Mouse (Mus musculus) left cerebral cortex, postnatal 36 days (tissue): ENCODE data around the gene Foxo1. TPM values are rescaled to one million over a fixed set of nuclear protein-coding genes. Genes with fewer than 3 reads are reported as not detected.
A peak's percentile ranks its signal among the peaks of the same experiment; 100 is the strongest.

Source experiments
- DNase-seq, 2 experiments: peaks; one replicate each; pipeline ENCODE4 v3.0.0; 2021 to 2022; ENCODE audit warnings: low spot score in 2 of 2, mixed read lengths in 1 of 2
- intact Hi-C: fragments of 180-260 bp; cut with DNase I; formaldehyde crosslinking; loops from one replicate; pipeline ENCODE4 v1.15.1; 2025
- total RNA-seq, 2 experiments: library from RNA; stranded (reverse); gene quantifications; 2 replicates each; pipeline ENCODE4 v1.2.3; 2021

Foxo1 gene
- 10 to 100 TPM; 10.7 to 13.0 TPM for total RNA-seq

DNA sequence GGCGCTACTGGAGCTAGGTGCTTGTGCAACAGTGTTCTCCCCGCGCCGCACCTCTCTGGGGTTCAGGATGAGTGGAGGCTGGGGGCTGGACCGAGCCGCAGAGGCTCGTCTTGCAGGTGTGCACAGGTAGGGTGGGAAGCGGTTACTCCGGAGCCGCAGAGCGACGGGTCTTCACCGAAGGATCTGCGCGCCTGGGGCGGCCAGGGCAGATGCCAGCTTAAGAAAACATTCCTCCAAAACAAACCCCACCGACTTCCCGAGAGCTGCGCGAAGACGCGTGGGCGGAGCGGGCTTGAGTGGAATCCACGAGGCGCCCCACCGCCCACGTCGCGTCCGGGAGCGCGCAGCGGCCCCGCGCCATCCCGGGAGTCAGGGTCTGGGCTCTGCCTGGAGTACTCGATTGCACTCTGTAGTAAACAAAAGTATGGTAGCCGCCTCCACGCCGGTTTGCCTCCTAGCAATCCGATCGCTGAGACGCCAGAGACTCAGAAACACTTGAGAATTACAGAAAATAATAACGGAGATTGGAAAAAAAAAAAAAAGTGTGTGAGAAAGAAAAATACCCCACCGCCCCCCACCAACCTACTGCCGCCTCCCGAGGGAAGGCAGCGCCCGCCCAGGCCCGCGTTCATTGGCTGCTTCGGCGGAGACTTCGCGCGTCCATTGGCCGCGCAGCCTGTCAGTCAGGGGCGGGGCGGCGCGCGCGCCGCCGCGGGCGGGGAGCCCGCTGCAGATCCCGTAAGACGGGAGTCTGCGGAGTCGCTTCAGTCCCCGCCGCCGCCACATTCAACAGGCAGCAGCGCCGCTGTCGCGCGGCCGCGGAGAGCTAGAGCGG is at the start of gene Foxo1:
Foxo1 (plus strand) TSS at position 685 of the 835 bp plus-strand sequence.
- peak; percentile 85 to 88 for DNase-seq
- intact Hi-C loops, result loop anchor here (5.0 to 10.0 kb wide), 4 partner anchors 74 to 489 kb away; no protein-coding TSS in a partner anchor

DNA sequence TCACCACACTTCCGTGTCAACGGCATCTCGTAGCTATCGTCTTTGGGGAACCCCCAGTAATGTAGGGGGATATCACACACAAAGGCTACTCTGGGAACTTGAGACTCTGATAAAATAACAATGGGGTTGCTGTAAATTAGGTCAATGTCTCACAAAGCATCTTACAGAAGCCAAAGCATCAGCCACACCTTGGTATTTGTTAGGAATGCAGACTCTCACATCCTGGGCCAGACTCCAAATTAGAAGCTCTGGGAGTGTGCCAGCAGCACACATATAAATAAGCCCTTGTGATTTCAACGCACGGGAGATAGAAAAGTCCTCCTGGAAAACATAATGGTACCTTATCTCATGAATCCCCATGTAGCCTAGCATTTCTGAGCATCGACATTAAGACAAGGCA is 49.3 kb upstream of the Foxo1 start:
- intact Hi-C loops, result loop anchor here (10.0 kb wide), 1 partner anchor 654 kb away; the partner anchor contains the start of gene Setd7
- DNase-seq, result no peak

DNA sequence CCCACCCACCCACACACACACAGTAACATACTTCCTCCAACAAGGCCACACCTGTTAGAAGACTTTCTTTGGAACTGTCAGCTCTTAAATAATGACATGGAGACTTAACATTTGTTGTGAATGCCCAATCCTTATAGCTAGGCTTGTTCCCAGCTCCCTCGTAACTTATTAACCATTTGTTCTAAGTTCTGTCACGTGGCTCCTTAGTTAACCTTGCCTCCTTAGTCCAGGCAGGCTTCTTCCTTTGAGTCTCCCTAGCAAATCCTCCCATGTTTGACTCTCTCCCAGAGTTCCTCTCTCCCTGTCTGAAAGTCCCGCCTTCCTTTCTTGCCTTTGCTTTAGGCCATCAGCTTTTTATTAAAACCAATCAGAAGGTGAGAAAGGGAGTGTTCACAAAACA is 47.1 kb upstream of the Foxo1 start:
- intact Hi-C loops, result no loop called here
- DNase-seq, result no peak

DNA sequence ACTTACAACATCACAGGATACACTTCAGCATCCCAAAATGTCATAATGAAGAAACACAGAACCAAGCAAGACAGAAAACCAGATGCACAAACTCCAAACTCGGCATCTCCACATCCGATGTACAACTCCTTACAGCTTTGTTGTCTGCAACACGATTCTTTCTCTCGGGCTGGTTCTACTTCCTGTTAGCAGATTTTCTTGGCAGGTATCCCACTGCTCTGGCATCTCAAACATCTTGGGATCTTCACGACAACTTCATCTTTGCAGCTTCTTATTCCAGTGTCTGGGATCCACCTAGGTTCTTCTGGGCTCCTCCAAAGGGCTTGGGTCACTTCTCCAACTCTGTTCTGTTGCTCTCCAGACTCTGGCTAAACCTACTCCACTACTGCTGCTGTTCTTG is 46.2 kb upstream of the Foxo1 start:
- DNase-seq, result no peak
- intact Hi-C loops, result no loop called here

DNA sequence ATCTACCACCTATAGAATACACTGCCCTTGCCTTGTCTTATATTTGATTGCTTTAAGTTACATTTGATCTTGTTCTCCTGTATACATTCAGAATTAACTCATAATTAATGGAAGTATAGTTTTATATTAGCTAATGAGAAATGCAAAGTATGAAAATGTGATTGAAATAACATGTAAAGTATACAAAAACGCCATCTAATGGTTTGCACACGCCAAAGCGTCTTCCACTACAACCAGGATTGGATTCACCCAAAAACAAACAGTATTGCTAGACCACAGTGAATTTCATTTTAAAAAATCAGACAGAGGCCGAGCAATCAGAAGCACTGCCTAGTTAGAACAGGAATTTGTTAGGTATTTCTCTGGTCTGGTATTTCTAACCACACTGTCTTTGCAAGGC is 31.6 kb upstream of the Foxo1 start:
- intact Hi-C loops, result no loop called here
- DNase-seq, result no peak

DNA sequence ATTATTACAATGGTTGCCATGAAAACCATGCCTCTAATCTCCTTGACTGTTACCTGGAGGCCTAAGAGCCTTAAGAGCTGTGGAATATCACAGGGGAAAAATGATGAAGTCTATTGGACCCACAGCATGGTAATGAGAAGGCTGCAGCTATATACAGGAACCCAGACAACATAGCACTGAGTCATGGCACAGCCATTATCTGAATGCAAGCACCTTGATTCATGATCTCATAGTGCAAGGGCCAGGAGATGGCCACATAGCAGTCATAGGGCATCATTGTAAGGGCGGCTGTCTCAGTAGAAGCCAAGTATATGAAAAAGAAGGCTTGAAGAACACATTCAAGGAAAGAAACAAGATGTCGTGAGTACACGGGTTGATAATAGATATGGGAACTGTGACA is 31.0 kb upstream of the Foxo1 start:
- intact Hi-C loops, result no loop called here
- no peak for DNase-seq

DNA sequence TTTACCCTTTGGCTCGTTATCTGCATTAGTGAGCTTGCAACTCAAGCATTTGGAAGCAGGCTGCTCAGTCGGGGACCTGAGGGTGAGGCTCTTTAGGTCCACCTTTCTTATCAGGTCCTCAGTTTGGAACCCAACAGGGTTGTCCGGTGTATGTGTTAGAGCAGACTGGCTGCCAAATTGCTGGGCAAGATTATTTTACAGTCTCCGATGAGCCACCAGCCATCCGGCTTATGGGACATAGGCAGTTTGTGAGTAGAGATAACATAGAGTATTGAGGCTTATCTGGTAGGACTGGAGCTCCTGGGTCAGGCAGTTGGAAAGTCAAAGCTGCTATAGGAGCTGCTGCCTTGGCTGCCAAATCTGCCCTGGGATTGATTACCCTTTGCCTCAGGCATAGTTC is 27.1 kb upstream of the Foxo1 start:
- intact Hi-C loops, result loop anchor here (5.0 to 10.0 kb wide), 2 partner anchors 664 to 756 kb away; partner anchors contain the start of gene Rab33b
- no peak for DNase-seq

DNA sequence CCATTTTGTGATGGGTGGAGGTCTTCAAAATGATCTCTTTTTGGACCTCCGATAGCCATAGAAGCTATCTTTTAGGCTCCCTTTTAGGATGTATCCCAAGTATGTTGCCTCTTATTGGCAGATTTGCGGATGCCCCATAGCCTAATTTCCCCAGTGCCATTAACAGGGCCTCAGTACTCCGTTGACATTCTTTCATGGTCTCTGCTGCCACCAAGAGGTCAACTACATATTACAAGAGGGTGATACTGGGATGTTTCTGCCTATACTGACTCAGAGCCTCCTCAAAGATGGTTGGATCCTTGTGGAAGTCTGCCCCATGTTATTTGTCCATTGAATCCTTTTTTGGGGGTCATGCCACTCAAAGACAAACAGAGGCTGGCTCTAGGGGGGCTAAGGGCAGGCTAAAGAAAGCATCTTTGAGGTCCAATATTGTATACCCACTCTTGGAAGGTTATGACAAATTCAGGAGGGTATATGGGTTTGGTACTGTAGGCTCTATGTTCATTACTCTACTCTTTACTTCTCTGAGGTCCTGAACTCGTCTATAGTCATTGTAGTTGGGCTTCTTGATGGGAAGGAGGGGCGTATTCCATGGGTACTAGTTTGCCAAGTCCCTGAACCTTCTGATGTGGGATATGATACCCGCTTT is 25.6 kb upstream of the Foxo1 start:
- intact Hi-C loops, result loop anchor here (2.0 to 10.0 kb wide), 4 partner anchors 594 to 758 kb away; partner anchors contain the start of gene Rab33b
- peak; percentile 46 to 78 for DNase-seq

DNA sequence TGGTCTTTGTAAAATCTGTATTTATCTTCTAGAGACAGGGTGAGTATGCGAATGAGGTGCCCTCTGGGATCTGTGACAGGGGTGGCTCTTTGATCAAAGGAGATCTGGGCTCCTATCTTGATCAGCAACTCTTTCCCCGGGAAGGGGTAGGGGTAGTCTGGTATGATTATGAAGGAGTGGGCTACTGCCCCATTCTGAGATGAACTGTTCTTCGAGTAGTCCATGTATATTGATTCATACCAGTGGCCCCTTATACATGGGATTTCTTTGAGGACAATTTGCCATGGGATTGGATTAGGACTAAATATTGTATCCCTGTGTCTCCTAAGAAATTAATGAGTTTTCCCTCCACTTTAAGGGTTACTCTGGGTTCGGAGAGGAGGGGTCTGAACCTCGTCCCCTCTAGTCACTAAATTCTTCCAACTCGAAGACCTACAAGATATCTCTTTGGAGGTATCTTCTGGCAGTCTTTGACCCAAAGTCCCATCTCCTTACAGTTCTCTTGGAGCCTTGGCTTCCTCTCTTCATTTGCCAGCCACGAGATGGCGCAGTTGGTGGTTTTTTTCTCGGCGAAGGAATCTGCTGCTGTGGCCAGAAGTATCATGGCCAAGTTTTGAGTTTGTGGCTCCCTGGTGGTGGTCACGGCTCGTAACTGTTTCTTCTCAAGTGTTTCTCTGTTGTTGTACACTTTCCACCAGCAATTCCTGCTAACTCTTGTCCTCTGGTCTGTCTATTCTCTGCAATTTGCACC is 24.7 kb upstream of the Foxo1 start:
- intact Hi-C loops, result loop anchor here (2.0 to 10.0 kb wide), 4 partner anchors 595 to 759 kb away; partner anchors contain the start of gene Rab33b
- DNase-seq, result peak in 1 of 2 experiments; percentile 25

DNA sequence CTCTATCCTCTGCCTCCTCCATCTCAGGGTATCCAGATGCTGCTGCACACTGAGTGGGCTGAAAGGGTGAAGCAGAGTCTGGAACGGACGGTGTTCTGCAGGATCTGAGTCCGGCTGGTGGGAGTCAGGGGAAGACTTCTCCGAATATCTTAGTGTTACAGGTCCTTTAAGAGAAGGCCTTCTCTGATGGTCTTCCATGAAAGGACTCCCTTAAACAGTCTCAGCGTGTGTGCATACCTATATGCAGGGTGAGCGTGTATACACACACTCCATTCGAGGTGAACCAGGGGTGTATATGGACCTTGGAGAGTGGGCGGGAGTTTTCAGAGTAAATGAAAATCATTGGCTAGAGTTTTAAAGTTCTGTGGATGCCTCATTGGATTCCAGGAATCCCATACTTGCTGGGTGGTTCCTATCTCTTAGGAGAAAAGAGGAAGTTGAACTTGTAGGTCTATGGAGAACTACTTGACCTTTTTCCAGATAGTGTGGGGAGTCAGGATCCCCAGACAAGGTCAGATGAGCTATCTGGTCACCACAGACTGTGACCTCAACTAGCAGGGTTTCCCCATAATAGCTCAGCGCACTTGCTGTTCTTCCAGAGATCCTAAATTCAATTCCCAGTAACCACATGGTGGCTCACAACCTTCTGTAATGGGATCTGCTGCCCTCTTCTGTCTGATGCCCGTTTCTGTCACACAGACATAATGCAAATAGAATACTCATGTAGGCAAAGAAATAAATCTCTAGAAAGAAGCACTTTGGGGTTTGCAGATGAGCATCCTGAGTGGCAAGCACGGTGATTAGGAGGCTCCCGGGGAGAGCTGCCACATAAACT is 21.9 kb upstream of the Foxo1 start:
- intact Hi-C loops, result loop anchor here (10.0 kb wide), 1 partner anchor 761 kb away; the partner anchor contains the start of gene Rab33b
- DNase-seq, result no peak

DNA sequence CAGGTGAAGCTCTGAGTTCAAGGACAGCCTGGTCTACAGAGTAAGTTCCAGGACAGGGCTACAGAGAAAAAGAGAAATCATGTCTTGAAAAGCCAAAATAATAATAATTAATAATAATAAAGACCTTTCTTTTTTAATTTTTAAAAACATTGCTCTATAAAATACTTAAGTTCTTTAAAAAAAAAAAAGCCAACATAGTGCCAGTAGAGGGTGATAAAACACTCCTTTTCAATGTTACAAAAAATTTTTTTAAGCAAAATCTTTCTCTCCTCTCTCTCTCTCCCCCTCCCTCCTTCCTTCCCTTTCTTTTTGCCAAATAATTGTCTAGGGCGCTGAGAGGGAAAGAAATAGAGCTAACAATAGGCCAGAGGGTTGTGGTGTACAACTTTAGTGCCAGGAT is 17.0 kb upstream of the Foxo1 start:
- intact Hi-C loops, result no loop called here
- no peak for DNase-seq

DNA sequence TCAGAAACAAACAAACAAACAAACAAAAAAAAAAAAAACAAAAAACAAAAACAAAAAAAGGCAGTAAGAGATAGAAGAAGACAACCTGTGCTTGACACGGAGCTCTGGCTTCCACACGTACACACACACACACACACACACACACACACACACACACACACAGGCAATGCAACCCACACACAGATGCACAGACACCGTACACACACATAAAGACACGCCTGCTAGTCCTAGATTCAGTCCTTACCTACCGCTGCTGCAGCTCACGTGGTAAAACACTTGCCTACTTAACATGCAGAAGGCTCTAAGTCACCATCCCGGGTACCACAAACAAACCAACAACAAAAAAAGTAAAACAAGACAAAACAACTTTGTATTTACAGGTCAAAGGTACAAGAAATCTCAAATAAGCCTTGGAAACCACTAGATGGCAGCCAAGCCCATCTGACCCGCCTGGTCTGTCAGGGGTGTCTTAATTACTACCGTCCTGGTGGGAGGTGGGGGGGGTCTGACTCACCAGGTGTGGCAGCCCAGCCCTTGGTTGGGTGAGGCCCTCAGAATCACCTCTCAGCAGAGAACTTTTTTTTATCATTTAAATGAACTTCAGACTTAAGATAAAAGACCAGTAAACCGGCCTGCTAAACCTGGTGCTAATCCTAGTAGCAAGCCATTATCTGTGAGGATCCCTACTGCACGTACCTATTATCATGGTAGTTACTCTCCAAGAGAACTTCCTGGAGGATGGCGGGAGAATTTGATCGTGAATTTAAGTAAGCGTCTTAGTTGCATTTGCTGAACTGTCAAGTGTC is 14.3 kb upstream of the Foxo1 start:
- no peak for DNase-seq
- intact Hi-C loops, result no loop called here

DNA sequence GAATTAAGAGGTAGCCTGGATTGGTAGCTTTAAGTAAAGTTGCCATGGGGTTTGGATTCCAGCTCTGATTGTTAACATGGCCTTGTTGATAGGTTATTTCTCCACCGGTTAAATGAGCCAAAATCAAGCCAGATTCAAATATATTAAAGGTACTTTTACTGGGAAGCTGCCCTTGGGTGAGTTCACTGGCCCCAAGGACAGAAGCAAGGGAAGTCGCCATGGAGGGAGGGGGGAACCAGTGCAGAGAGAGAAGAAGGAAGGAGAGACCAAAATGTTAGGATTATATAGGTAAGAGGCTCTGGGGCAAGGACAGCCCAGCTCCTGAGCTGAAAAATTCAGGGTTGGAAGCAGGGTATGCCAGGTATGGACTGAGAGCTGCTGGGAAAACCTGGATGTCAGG is 13.6 kb upstream of the Foxo1 start:
- DNase-seq, result no peak
- intact Hi-C loops, result no loop called here

DNA sequence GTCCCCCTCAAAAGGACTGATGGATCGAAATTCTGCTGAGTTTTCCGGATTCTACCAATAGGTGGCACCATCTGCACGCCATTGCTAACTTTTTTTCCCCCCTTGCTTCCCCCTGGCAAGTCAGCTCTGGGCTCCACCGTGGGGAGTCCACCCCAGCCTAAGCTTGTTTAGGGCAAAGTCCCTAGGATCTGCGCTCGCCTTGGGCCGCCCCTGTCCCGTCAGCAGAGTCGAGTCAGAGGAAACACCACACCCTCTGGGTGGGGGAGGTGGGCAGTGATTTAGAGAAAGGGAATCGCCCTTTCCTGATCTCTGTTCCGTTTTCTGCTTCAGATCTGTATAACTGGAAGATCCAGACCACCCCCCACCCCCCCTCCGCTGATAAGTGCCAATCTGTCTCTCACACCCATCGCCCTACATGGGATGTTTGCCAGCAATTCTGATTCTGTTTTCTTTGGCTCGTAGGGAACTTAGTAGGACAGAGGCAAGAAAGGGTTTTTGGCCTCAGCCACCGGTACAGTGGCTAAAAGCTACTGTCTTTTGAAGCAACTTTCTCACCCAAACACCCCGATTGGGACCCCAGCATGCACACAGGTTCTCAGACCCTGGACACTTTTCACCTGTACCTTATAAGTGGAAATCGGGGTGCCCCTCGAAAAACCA is 10.2 kb upstream of the Foxo1 start:
- peak in 1 of 2 experiments; percentile 21 for DNase-seq
- intact Hi-C loops, result loop anchor here (2.0 to 5.0 kb wide), 3 partner anchors 703 to 744 kb away; no protein-coding TSS in a partner anchor

DNA sequence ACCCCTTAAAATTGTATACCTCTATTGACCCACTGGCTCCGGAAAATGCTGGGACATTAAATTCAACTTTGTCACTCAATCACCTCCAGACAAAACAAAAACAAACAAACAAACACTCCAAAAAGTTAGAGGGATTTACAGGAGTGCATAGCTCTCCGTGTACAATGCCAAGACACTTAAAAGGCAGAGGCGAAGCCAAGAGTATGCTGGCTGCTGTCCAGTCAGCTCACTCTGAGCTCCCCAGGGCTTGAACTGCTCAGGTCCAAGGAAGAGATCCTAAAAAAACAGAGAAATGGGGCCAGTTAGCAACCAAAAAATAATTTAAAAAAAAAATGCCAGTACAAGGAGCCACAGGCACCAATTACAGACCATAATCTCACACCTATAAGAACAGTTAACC is 9.6 kb upstream of the Foxo1 start:
- no peak for DNase-seq

DNA sequence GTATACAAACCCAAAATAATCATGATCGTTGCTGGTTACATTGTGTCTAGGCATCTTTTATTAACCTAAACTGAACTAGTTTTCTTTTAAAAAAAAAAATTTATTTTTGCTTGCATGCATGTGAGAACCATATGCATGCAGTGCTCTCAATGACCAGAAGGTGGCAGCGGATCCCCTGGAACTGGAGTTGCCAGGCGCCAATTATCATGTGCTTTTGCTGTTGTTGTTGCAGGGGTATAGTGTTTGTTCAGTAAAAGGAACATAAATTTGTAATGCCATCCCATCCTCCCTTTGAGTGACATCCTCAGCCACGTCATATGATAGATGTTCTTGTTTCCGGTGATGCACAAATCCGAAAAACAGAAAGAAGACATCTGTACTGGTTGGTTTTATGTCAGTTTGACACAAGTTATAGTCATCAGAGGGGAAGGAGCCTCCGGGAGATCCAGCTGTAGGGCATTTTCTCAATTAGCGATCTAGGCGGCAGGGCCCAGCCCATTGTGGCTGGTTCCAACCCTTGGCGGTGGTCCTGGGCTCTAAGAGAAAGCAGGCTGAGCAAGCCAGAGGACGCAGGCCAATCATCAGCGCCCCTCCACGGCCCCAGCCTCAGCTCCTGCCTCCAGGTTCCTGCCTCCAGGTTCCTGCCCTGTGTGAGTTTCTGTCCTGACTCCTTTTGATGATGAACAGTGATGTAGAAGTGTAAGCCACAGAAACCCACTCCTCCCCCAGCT is 5.5 kb upstream of the Foxo1 start:
- DNase-seq, result peak; percentile 66 to 74
- intact Hi-C loops, result loop anchor here (5.0 to 10.0 kb wide), 2 partner anchors 242 to 580 kb away; no protein-coding TSS in a partner anchor

More for the DNA sequence above, 9.6 kb upstream of the Foxo1 start:
- intact Hi-C loops, result loop anchor here (2.0 to 5.0 kb wide), 3 partner anchors 702 to 744 kb away; no protein-coding TSS in a partner anchor

DNA sequence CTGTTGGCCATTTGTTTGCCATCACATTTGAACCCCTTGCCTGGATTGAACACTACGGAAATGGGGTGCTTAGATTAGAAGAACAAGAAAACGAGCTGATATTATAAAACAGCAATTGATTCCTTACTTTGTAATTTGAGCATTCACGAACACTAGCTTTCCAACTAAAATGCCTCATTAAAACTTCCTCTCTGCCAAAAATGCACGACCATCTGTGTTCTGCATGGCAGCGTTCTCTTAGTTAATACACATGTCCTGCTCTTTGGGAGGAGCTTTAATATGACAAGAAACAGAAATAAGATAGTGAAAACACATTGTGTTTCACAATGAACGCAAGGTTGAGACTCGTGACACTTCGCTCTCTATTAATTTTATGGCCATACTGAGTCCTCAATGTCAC is 3.8 kb upstream of the Foxo1 start:
- DNase-seq, result no peak
- intact Hi-C loops, result loop anchor here (5.0 to 10.0 kb wide), 2 partner anchors 240 to 578 kb away; no protein-coding TSS in a partner anchor
